In the genomic region with DNA sequence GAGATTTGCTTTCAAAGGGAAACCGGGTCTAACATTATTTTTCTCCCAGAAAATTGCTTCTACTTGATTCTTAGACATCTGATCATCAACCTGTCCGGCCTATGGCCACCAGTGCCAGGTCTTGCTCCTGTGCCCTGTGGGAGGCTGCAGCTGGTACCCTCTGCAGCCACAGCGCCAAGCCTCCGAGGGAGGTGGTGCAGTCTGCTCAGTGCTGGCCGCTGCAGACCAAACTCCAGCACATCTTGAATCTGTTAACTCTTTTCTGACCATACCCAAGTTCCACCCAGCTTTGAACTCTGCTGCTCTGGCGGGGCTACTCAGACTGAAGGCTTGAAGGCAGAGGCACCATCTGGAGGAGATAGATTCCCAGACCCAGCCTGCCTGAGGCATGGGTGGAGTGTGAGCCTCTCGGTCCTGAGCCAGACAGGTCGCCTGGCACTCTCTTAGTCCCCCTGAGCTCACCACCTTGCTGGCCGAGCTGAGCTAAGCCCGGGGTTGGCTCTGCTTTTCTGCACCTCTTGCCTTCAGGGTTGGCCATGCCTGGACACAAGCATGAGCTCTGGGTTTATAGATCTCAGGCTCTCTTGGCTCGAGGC, we compare ENCODE assay signal across 9 mouse cellular contexts. TPM values are rescaled to one million over a fixed set of nuclear protein-coding genes. Genes with fewer than 3 reads are reported as not detected.
DNase-seq lines count a peak whose midpoint lies in the region; ATAC-seq and TF ChIP-seq lines count a peak whose summit lies in the region.
"Had no signal": no experiment of that assay in that cellular context is flagged by ENCODE, and none has a peak within 500 bp of the region (broad histone marks: within the 10 kb centered on the region; RNA-seq: fewer than 3 reads in every experiment).

Tbr1 (plus strand) TSS at position 275 of the 596 bp plus-strand sequence.

- peaks cover 10% of the 10 kb centered on the region; the same call in 1 of the 2 replicates for H3K4me1 ChIP-seq in midbrain, embryonic 11.5 days (ENCODE audit: control insufficient read depth, insufficient read depth, low read length)

- peaks cover 64% of the 10 kb centered on the region for H3K27me3 ChIP-seq in midbrain, embryonic 11.5 days (ENCODE audit: control insufficient read depth, insufficient read depth, low read length)

- H3K36me3 ChIP-seq in midbrain, embryonic 11.5 days (ENCODE audit: control insufficient read depth, insufficient read depth, low read length): no peaks in the 10 kb centered on the region

- peak within 1 kb of the TSS; percentile 94 for H3K27ac ChIP-seq in layer of hippocampus, adult 2 months
- no peak within 1 kb of the TSS for H3K27ac ChIP-seq in midbrain, embryonic 11.5 days (ENCODE audit: low read depth, low read length)
- H3K27ac ChIP-seq: macrophage had no signal

- peak within 1 kb of the TSS; percentile 71 for H3K4me3 ChIP-seq in layer of hippocampus, adult 2 months
- no peak within 1 kb of the TSS for H3K4me3 ChIP-seq in midbrain, embryonic 11.5 days (ENCODE audit: low read depth, low read length)

- no peak within 1 kb of the TSS for H3K4me2 ChIP-seq in midbrain, embryonic 11.5 days

- peak; percentile 53 for ATAC-seq in midbrain, embryonic 11.5 days (ENCODE audit: low FRiP score)

- DNase-seq in adrenal gland, postnatal 14 days: peak; percentile 5
- DNase-seq in adrenal gland, postnatal 36 days: no peak
- peak; percentile 12 for DNase-seq in thymus, postnatal 4 days
- DNase-seq in thymus, postnatal 36 days: no peak
- no peak for DNase-seq in layer of hippocampus, adult 2 months (ENCODE audit: low spot score in 2 of 2)
- peak; percentile 94 for DNase-seq in midbrain, embryonic 11.5 days (ENCODE audit: low spot score, missing footprints)
- DNase-seq in spleen, adult 18-20 months: no peak
- DNase-seq in urinary bladder, postnatal 14 days (ENCODE audit: low spot score): no peak

- H3K9ac ChIP-seq in midbrain, embryonic 11.5 days (ENCODE audit: low read length): no peak within 1 kb of the TSS

- 3% methylated on average over 11 of the region's 11 CpGs for WGBS in midbrain, embryonic 11.5 days

- H3K9me3 ChIP-seq in midbrain, embryonic 11.5 days (ENCODE audit: control insufficient read depth, low read length): no peaks in the 10 kb centered on the region

- no peak for TF ChIP-seq CTCF in layer of hippocampus, adult 2 months (conservative IDR thresholded peaks at IDR 0.05)

RNA-seq across cellular contexts. Expression of gene Tbr1, which starts in this region (rescaled TPM):
- not detected in 2 replicates for total RNA-seq in adrenal gland, postnatal 14 days (2021)
- not detected for total RNA-seq in adrenal gland, postnatal 36 days (2021)
- 10 to 100 TPM; 41.1 to 45.3 TPM for total RNA-seq in layer of hippocampus, adult 2 months (2021)
- polyA plus RNA-seq in midbrain, embryonic 11.5 days (2014; fragmentation: Nextera tagmentation; extraction: Ambion mirVana): 0.52 and 2.1 TPM in 2 replicates
- polyA plus RNA-seq: macrophage had no signal

Comparison
In these comparisons a context has a peak if more than half of its experiments do, and no peak if none do; other contexts are left out.
1. RNA of gene Tbr1 (total RNA-seq): 41.1 to 45.3 TPM in layer of hippocampus, adult 2 months; not detected in adrenal gland, postnatal 36 days and not detected in adrenal gland, postnatal 14 days; every median in the first group is over 10 times any median in the second.
2. DNase-seq: peak in thymus, postnatal 4 days (single experiment) and midbrain, embryonic 11.5 days (single experiment); none in adrenal gland, postnatal 36 days (0 of 2), thymus, postnatal 36 days (0 of 2), layer of hippocampus, adult 2 months (0 of 2), spleen, adult 18-20 months (0 of 2) and urinary bladder, postnatal 14 days (single experiment).
3. Peak in DNase-seq in adrenal gland, postnatal 14 days; RNA of the gene not detected or under 1 TPM.